Mouse (Mus musculus): ENCODE data around the gene Tiam1. TPM values are rescaled to one million over a fixed set of nuclear protein-coding genes. Genes with fewer than 3 reads are reported as not detected.

Gene Tiam1
- polyA plus RNA-seq, 1 experiment from 2014 or later = 18.8 TPM

DNA sequence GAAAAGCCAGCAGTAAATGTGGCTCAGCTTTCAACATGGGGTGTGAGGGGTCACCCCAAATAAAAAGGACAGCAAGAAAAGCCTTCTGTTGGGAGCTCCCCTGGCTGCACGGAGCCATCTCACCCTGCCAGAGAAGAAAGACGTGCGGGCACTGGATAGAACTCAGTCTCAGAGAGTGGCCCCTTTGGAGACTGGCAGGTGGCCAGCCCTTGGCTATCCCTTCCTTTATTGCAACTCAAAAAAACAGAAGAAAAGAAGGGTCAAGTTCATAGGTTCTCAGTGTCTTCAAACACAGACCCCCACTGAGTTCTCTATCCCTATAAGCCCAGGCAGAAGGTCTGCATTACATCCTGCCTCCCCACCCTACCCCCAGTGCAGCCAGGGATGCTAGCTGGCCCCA is 115.7 kb downstream of the Tiam1 start:
- DNase-seq (ENCODE audit: low spot score) = no peak

DNA sequence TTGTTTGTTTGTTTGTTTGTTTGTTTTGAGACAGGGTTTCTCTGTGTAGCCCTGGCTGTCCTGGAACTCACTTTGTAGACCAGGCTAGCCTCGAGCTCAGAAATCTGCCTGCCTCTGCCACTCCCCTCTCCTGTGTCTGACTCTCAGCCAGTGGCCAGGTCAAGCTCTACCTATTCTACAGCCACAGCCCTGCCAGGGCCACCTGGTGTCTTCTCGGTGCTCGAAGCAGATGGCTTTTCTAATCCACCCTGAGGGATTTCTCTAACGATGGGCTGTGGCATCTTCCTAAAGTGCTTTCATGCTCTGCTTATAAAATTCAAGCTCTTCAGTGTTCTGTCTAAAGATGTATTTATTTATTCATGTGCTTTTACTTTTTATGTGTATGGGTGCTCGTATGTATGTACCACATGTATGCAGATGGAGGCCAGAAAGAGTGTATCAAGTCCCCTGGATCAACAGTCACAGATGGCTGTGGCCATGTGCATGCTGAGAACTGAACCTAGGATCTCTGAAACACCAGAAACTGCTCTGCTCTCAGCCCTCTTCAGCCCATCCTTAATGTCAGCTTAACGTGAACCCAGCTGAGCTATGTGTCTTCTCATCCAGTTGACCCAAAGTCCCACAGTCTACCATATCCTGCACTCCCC is 117.9 kb downstream of the Tiam1 start:
- Histone ChIP-seq H3K9ac (ENCODE audit: low read length) (no peak overlapping the region), H3K36me3 (ENCODE audit: control insufficient read depth, insufficient read depth, low read length) (no peaks in the 10 kb centered on the region), H3K4me3 (ENCODE audit: low read depth, low read length) (no peak overlapping the region), H3K4me1 (replicated peaks; ENCODE audit: control insufficient read depth, insufficient read depth) (no peaks in the 10 kb centered on the region), H3K9me3 (ENCODE audit: control insufficient read depth, low read length) (no peaks in the 10 kb centered on the region), H3K27ac (replicated peaks) (no peak overlapping the region), H3K27me3 (ENCODE audit: control insufficient read depth, insufficient read depth, low read length) (no peaks in the 10 kb centered on the region), H3K4me2 (replicated peaks; ENCODE audit: low read depth) (no peak overlapping the region)
- no peak for TF ChIP-seq EP300 (optimal IDR thresholded peaks at IDR 0.05)
- no peak for TF ChIP-seq CTCF (IDR thresholded peaks at IDR 0.05; ENCODE audit: low read depth)
- DNase-seq (ENCODE audit: low spot score) (no peak), ATAC-seq (ENCODE audit: low FRiP score, low TSS enrichment) (no peak)
- WGBS = 89% methylated on average over 6 of the region's 6 CpGs

More for the DNA sequence above, 115.7 kb downstream of the Tiam1 start:
- no peak for ATAC-seq (ENCODE audit: low FRiP score, low TSS enrichment)
- Histone ChIP-seq H3K4me1 (replicated peaks; ENCODE audit: control insufficient read depth, insufficient read depth) (no peaks in the 10 kb centered on the region), H3K9me3 (ENCODE audit: control insufficient read depth, low read length) (no peaks in the 10 kb centered on the region), H3K36me3 (ENCODE audit: control insufficient read depth, insufficient read depth, low read length) (no peaks in the 10 kb centered on the region), H3K27me3 (ENCODE audit: control insufficient read depth, insufficient read depth, low read length) (no peaks in the 10 kb centered on the region), H3K9ac (ENCODE audit: low read length) (no peak overlapping the region), H3K27ac (replicated peaks) (no peak overlapping the region), H3K4me2 (replicated peaks; ENCODE audit: low read depth) (no peak overlapping the region), H3K4me3 (ENCODE audit: low read depth, low read length) (no peak overlapping the region)
- 77% methylated on average over 3 of the region's 3 CpGs for WGBS
- TF ChIP-seq EP300 (optimal IDR thresholded peaks at IDR 0.05) (no peak), CTCF (IDR thresholded peaks at IDR 0.05; ENCODE audit: low read depth) (no peak)

DNA sequence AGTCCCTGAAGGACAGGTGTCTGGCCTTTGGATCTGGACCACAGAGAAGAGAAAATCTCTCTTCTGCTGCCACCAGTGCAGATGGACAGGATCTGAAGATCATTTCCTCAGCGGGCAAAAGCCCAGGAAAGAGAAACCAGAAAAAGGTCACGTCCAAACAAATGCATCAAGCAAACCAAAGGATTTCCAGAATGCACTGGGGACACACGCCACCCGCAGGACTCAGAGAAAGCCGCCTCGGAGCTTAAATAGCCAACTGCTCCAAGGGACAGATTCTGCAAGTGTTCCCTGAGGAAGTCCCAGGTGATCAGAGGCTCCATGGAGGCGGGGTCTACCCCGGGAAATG is 119.9 kb downstream of the Tiam1 start:
- Histone ChIP-seq H3K27me3 (ENCODE audit: control insufficient read depth, insufficient read depth, low read length) (no peaks in the 10 kb centered on the region), H3K4me2 (replicated peaks; ENCODE audit: low read depth) (no peak overlapping the region), H3K4me1 (replicated peaks; ENCODE audit: control insufficient read depth, insufficient read depth) (no peaks in the 10 kb centered on the region), H3K27ac (replicated peaks) (no peak overlapping the region), H3K4me3 (ENCODE audit: low read depth, low read length) (no peak overlapping the region), H3K36me3 (ENCODE audit: control insufficient read depth, insufficient read depth, low read length) (no peaks in the 10 kb centered on the region), H3K9ac (ENCODE audit: low read length) (no peak overlapping the region), H3K9me3 (ENCODE audit: control insufficient read depth, low read length) (no peaks in the 10 kb centered on the region)
- no peak for ATAC-seq (ENCODE audit: low FRiP score, low TSS enrichment)
- 90% methylated on average over 8 of the region's 8 CpGs for WGBS
- TF ChIP-seq CTCF (IDR thresholded peaks at IDR 0.05; ENCODE audit: low read depth) (no peak), EP300 (optimal IDR thresholded peaks at IDR 0.05) (no peak)
- DNase-seq (ENCODE audit: low spot score) = no peak

DNA sequence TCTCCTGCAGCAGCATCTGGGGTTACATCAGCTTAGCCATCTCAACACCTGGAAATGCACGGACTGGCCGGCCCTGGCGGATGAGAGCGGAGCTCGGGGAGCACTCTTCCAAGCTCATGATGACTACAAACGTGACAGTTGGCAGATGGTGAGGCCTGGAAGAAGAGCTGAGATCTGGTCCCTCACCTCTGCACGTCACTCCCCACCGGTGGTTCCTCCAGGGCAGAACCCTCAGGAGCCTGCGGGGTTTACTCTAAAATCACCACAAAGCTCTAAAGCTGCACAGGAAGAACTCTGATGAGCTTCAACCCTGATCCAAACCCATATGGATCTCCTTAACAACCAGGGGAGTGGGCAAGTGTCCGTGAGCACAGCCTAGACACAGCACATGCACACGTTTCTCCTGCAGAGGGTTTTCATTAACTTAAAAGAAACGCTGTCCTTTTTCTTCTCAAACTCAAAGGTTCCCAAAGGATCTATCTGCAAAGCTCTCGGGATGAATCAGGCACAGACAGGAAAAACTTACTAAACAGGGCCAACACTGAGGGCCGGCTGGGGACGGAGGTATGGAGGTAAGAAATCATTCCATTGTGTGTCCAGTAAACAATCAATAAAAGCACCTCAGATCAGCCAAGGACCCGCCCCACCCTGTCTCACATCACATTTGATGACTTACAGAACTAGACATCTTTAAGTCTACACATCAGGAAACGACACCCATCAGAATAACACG is 120.5 kb downstream of the Tiam1 start:
- Histone ChIP-seq H3K4me3 (ENCODE audit: low read depth, low read length) (no peak overlapping the region), H3K4me2 (replicated peaks; ENCODE audit: low read depth) (no peak overlapping the region), H3K9ac (ENCODE audit: low read length) (no peak overlapping the region), H3K36me3 (ENCODE audit: control insufficient read depth, insufficient read depth, low read length) (no peaks in the 10 kb centered on the region), H3K27ac (replicated peaks) (no peak overlapping the region), H3K27me3 (ENCODE audit: control insufficient read depth, insufficient read depth, low read length) (no peaks in the 10 kb centered on the region), H3K4me1 (replicated peaks; ENCODE audit: control insufficient read depth, insufficient read depth) (no peaks in the 10 kb centered on the region), H3K9me3 (ENCODE audit: control insufficient read depth, low read length) (no peaks in the 10 kb centered on the region)
- 66% methylated on average over 18 of the region's 18 CpGs for WGBS
- ATAC-seq (ENCODE audit: low FRiP score, low TSS enrichment) = no peak
- DNase-seq (ENCODE audit: low spot score) = no peak
- TF ChIP-seq EP300 (optimal IDR thresholded peaks at IDR 0.05) (no peak), CTCF (IDR thresholded peaks at IDR 0.05; ENCODE audit: low read depth) (no peak)

DNA sequence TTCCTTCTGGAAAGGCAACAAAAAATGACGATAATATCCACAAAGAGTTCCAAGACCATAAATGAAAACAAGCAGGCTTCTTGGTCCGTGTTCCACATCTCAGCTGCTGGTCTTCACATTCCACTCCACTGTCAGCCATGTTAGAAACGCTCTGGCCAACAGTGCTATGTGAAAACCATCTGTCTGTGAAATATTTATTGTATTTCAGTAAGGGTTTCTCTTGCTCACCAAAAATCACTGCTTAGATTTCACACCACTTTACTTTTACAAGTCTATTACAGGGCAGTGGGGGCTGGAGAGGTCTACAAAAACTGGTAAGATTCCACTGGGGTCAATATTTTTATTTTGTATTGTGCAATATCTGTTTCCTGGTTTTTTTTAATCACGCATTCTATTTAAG is 127.5 kb downstream of the Tiam1 start:
- Histone ChIP-seq H3K4me3 (ENCODE audit: low read depth, low read length) (no peak overlapping the region), H3K27me3 (ENCODE audit: control insufficient read depth, insufficient read depth, low read length) (no peaks in the 10 kb centered on the region), H3K9me3 (ENCODE audit: control insufficient read depth, low read length) (no peaks in the 10 kb centered on the region), H3K9ac (ENCODE audit: low read length) (no peak overlapping the region), H3K4me1 (replicated peaks; ENCODE audit: control insufficient read depth, insufficient read depth) (no peaks in the 10 kb centered on the region), H3K4me2 (replicated peaks; ENCODE audit: low read depth) (no peak overlapping the region), H3K36me3 (ENCODE audit: control insufficient read depth, insufficient read depth, low read length) (no peaks in the 10 kb centered on the region), H3K27ac (replicated peaks) (no peak overlapping the region)
- DNase-seq (ENCODE audit: low spot score) (no peak), ATAC-seq (ENCODE audit: low FRiP score, low TSS enrichment) (no peak)
- WGBS = 39% methylated on average over 4 of the region's 4 CpGs
- TF ChIP-seq CTCF (IDR thresholded peaks at IDR 0.05; ENCODE audit: low read depth) (no peak), EP300 (optimal IDR thresholded peaks at IDR 0.05) (no peak)

DNA sequence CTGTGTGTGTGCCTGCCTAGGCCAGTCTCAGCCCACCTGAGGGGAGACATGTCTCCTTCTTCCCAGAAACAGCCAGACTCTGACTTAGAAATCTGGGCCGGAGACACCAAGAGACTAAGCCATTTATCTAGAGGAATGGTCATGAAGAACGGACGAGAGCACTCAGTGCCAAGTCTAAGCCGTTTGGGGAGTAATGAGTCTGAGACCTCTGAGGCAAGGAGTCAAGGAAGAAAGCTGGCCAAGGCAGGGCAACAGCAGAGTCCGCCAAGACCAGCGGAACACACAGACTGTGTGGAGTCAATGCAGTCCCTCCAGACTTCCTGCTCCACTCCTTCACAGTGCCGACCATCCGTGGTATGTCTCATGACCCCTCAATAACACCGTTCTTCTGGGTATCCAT is 129.0 kb downstream of the Tiam1 start:
- Histone ChIP-seq H3K4me1 (replicated peaks; ENCODE audit: control insufficient read depth, insufficient read depth) (no peaks in the 10 kb centered on the region), H3K4me3 (ENCODE audit: low read depth, low read length) (no peak overlapping the region), H3K27me3 (ENCODE audit: control insufficient read depth, insufficient read depth, low read length) (no peaks in the 10 kb centered on the region), H3K9me3 (ENCODE audit: control insufficient read depth, low read length) (no peaks in the 10 kb centered on the region), H3K4me2 (replicated peaks; ENCODE audit: low read depth) (no peak overlapping the region), H3K27ac (replicated peaks) (no peak overlapping the region), H3K9ac (ENCODE audit: low read length) (no peak overlapping the region), H3K36me3 (ENCODE audit: control insufficient read depth, insufficient read depth, low read length) (no peaks in the 10 kb centered on the region)
- no peak for TF ChIP-seq CTCF (IDR thresholded peaks at IDR 0.05; ENCODE audit: low read depth)
- no peak for TF ChIP-seq EP300 (optimal IDR thresholded peaks at IDR 0.05)
- DNase-seq (ENCODE audit: low spot score) (no peak), ATAC-seq (ENCODE audit: low FRiP score, low TSS enrichment) (no peak)
- 58% methylated on average over 9 of the region's 9 CpGs for WGBS

All from stomach, postnatal 0 days (tissue).